Mouse (Mus musculus) urinary bladder, postnatal 4 days (tissue): ENCODE measurements around the gene Otub1.

ENCODE experiments used
- DNase-seq, 2 experiments: peaks; one replicate each; pipeline ENCODE4 v3.0.0; 2021 to 2022; ENCODE audit warnings: low spot score in 2 of 2

Gene Otub1

GRCm38 (mm10) chr19:7148541-7149085 lies 57.5 kb downstream of the Otub1 start:
- DNase-seq: no peak
